In the genomic region with DNA sequence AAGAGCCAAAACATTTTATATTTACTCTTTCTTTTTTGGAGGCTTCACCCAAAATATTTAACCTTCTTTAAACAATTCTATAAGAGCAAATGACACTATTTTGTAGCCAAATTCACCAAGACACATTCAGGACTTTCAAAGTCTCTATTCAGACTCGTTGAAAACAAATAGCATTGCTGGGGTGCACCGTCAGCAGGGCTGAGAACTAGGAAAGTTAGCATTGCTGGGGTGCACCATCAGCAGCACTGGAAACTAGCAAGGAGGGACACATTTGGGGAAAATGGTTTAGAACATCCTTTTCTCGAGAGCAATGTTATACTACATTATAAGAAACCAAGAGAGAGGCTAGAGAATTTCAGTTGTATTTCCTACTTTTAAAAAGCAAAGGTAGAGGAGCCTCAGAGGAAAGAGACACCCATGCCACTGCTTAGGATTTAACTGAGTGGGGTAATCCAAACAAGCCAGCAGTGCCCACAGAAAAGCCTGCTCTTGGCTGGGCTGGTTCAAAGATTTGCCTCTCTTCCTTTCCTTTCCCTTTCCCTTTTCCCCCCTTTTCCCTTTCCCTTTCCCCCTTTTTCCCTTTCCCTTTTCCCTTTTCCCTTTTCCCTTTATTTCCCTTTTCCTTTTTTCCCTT, we compare ENCODE assay signal across 6 mouse cellular contexts.
"Had no signal": no experiment of that assay in that cellular context is flagged by ENCODE, and none has a peak within 500 bp of the region (broad histone marks: within the 10 kb centered on the region; RNA-seq: fewer than 3 reads in every experiment).

No protein-coding gene starts in this region.

- DNase-seq: kidney, postnatal 25 days; liver, embryonic 13.5 days; liver, postnatal 0 days; right cerebral cortex, postnatal 14 days; thymus, postnatal 4 days had no signal

- ATAC-seq: liver, postnatal 0 days; midbrain, embryonic 15.5 days had no signal
